Mouse (Mus musculus) thymus, postnatal 0 days (tissue): Measurements from ENCODE around the gene Astn2. TPM values are rescaled to one million over a fixed set of nuclear protein-coding genes. Genes with fewer than 3 reads are reported as not detected.
"Not testable (repeated sequence)": the region's sequence is repeated elsewhere in the genome, so short reads cannot be mapped to it uniquely, and the experiment has no call there.

ENCODE experiments used
- DNase-seq: peaks from one replicate; pipeline ENCODE4 v3.0.0-alpha.2; 2015; ENCODE audit warnings: low spot score
- polyA plus RNA-seq: library from polyadenylated mRNA; unstranded; fragments of >200 nt; fragmentation: Nextera tagmentation; extraction: Ambion mirVana; gene quantifications from 2 replicates; pipeline ENCODE4 v1.2.1, GENCODE M21; 2015

The Astn2 gene
- polyA plus RNA-seq, 1 experiment from 2014 or later = 0.20 TPM

DNA sequence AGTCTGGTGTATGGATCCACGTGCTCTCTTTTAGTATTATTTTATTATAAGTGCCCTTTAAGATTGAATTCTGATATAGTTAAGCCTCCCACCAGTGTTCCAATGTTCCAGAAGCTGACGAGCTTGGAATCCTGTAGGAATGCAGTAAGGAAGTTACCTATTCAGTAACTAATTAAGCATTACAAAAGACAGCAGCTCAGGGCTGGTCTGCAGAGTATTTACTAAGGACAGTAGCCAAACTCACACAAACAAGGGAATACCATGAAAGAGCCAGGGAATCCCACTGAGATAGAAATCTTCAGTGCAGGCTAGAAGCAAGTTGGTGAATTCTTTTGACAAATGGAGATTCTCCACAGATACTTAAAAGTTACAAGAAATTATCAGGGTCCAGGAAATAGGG lies 724.6 kb downstream of the Astn2 start:
- not testable (repeated sequence) for DNase-seq

DNA sequence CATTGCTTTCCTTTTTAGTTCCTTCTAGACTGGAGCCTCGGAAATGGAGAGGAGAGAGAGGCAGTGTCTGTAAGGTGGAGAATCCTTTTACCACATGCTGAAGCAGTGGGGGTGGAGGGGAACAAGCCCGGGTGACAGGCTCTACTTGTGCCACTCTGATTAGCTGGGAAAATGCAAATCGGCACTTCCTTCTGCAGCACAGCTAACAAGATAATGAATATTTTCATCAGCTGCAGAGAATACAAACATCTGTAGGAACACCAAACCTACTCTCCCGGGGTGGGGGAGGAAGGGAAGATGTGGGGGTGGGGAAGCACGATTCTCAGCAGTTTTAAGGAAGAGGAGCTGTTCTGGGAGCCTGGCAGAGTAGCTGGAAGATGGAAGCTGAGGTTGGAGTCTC lies 725.5 kb downstream of the Astn2 start:
- DNase-seq = no peak

DNA sequence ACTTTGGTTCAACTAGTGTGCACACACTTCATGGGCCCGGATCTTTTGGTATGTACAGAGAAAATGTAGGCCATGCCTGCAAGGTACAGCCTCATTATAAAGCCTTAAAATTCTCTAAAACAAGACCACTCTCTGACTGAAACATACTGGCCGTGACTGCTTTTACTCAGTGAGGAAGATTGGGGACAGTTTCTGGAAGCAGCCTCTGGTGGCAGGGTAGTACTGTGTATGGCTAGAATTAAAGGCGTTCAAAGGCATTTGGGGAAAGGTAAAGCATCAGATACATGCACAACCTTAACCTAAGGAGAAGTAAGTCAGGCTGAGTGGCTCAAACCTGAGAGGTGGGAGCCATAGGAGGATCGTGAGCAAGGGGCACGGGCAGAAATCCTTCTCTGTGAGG lies 725.9 kb downstream of the Astn2 start:
- DNase-seq = no peak

DNA sequence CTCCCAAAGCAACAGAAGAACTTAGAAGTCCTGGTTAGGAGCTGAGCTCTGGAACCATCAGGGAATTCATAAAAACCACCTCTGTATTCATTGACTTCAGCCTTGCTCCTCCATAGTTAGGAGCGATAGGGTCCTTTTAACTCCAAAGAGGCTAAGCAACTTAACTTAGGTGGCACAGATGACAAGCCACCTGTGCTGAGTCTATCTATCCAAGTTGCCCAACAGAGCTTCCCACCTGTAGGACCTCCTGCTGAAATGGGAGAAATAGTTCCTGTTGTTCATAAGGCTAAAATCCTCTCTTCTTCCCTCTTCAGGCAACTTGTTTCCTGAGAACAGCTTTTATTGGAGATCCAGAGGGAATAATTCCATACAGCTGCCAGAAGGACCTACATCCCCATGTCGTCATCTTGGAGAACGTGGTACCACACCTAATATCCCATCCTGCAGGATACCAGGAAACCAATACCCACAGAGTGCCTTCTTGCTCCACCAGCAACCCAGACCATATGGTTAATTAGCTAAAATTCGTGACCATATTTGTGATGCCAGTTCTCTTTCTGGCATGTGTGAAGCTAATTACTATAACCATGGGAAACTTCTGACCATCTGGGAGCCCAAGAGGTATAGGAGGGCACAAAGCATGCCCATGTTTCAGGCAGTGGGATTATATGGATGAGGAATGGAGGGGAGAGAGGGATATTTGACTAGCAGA lies 730.0 kb downstream of the Astn2 start:
- DNase-seq = no peak

DNA sequence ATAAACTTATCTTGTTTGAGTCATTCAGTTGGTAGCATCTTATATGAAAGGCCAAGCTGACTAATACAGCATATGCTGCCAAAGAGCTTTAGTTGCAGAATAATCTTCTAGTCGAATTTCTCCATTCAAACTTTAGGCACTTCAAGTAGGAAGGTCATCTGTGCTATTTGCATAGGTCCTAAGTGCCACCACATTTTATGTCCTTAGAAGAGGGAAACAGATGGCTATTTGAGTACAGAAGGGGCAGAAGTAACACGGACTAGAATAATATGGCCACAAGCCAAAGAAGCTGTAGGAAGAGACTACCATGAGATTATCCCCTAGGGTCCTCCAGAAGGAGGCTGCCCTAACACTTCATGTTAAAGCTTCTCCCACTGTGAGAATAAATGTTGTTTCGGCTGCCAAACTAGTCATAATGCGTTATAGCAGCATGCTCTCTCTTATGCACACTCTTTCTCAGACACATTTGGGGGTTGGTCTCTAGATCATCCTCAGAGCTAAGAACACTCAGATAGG lies 730.9 kb downstream of the Astn2 start:
- no peak for DNase-seq

DNA sequence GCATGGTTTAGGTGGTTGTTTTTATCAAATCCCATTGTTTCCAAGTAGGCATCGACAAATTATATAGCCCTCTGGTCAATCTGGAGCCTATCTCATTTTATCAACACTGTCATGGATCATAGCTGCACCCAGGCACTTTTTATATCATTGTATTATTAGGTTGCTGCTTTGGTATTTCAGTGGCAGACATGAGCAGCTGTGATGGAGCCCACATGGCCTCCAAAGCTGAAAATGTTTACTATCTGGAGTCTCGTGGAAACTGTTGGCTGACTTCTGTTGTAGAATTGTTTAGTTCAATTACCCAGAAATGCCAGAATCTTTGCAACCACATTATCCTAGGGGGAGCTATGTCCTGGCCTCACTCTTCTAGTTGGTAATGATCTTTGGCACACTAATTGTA lies 732.1 kb downstream of the Astn2 start:
- no peak for DNase-seq

DNA sequence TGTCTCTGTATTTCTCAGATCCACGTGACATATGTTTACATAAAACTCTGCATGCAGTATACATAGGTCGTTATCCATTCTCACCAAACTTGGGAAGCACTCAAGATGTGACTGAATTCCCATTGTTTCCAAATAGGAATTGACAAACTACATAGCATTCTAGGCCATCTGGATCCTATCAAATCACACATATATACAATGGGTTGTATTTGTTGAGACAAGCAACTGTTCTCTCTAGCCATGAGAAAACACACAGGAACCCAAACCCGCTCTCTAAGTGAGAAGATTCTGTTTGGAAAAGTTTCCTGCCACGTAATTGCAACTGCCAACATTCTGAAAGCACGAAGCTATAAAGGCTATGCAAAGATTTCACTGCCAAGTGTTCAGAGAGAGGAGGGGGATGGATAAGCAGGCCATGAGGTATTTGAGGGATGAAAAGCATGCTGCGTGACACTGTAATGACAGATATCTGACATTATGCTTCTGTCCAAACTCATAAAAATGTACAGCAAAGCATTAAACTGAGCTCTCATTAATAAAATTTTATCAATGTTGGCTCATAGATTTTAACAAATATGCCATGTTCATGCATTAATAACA lies 732.7 kb downstream of the Astn2 start:
- DNase-seq = no peak

DNA sequence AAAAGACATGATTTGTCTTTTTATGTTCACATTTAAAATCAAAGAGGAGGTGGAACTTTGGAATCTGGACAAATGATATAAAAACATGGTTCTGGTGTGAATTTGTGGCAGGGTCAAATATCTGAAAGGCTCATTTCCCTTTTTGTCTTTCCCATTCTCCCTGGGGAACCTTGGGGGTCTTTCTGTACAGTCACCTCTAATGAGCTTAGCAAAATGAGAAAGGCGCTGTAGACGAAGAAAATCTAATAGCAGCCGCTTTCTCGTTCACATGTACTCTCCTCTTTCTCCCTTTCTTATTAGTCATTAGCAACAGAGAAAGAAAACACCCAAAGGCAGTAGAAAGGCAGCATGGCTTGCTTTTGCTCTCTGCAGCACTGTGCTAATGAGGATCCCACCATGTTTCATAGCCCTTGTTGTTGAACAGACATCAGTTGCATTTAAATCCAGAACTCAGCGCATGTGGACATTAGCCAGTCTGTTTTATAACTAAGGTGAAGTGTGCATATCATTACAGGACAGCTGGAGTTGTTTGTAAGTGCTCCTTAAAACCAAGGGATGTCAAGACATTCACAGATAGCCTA lies 737.3 kb downstream of the Astn2 start:
- no peak for DNase-seq

DNA sequence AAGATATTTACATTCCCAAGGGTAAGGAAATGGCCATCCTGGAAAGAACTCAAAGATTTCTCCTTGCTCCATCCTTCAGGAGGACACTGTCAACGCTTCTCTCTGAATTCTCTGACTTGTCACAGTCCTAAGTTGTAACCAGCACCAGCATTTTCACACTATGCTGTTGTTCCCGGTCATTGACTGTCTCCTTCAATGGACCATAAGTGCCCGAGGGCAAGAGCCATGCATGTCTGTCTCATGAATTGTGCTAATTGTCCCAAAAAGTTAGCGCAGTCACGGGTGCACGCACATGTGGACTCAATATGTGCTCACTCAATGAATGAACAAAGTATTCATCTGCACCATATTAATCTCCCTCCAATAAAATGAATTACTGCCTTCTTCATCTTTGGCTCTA lies 741.2 kb downstream of the Astn2 start:
- DNase-seq = no peak

DNA sequence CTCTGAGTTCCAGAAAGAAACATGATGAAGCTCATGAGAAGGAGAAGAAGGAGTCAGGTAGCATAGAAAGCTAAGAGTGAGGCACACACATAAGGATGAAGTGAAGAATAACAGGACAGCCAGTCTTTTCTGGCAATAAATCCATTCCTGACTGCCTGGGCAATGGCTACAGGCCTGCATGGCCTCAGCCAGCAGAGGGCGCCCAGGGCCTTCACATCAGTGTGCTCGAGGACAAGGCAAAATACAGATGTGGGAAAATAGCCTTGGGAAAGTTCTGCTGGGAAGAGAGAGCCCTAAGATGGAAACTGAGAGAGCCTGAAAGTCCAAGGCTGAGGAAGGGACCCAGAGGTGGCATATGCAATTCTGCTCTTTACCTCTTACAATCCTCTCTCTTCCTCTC lies 749.7 kb downstream of the Astn2 start:
- peak; percentile 14 for DNase-seq

DNA sequence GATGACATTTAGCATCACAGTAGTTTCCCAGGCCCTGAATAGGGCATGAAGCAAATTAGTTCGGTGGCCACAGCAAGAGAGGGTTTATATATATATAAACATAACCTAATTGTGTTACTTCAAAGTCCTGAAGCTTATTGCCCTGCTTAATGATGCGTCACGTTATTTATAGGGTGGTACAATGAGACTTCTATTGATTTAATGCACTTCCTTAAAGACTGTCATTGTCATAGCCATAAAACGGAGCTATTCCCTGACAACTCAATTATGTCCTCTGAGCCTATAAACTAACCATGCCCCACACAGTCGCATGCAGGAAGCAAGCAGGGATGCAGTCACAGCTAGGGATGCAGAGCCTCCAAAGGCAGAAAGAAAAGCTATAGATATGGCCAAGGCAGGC lies 761.8 kb downstream of the Astn2 start:
- DNase-seq = no peak

DNA sequence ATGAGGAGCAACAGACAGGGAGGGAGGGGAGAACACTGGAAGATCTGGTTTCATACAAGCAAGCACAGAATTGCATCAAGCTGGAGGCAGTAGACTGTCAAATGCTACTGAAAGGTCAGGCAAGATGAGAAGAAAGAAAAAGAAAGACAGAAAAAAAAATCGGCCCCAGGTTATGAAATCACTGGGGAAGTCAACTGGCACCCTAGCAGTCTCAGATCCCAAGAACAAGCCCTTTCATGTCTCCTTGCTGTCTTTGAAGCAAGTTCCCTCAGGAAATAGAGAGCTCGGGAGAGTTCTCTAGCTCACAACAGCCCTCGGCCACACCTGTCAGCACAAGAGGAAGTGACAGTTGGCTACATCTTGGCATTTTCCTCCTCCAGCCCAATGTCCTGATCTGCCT lies 766.2 kb downstream of the Astn2 start:
- no peak for DNase-seq

DNA sequence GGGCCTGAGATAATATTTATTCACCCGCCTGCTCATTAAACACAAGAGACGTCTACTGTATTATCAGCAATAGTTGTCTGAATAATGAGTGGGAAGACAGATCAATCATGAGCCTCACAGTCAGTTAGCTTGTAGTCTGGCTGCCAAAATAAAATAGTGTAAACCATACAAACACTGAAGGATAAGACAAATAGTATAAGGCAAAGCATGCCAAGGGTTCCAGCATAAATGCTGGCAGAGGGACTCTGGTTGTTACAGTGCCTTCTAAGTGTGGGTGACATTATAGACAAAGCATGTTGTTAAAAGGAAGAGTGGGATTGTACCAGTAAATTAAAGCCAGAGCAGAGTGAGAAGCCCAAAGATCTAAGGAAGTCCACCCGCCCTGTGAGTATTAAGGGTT lies 784.3 kb downstream of the Astn2 start:
- DNase-seq = no peak

DNA sequence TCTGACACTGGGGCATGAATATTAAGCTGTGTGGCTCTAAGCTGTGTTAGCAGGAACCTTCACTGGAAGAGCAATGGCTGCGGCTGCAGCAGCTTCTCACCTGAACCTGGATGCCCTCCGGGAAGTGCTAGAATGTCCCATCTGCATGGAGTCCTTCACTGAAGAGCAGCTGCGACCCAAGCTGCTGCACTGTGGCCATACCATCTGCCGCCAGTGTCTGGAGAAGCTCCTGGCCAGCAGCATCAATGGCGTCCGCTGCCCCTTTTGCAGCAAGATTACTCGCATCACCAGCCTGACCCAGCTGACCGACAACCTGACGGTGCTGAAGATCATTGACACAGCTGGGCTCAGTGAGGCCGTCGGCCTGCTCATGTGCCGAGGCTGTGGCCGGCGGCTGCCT lies 791.3 kb downstream of the Astn2 start:
- DNase-seq = no peak

DNA sequence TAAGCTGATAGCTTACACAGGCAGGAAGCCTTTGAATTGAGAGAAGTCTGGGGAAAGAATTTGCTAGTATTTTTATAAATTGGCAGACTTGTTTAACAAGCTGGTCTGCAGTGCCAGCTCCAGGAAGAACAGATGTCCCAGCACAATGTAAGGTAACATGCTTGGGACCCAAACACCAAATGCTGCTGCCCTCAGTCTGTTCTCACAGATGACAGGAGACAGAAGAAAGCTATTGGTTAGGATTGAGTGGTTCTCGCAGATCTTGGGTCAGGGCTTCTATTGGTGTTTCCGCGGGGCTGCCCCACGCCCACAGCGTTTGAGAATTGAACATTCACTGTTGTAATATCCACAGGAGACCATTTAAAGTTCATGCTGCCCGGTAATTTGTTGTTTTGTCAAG lies 793.5 kb downstream of the Astn2 start:
- DNase-seq = no peak

DNA sequence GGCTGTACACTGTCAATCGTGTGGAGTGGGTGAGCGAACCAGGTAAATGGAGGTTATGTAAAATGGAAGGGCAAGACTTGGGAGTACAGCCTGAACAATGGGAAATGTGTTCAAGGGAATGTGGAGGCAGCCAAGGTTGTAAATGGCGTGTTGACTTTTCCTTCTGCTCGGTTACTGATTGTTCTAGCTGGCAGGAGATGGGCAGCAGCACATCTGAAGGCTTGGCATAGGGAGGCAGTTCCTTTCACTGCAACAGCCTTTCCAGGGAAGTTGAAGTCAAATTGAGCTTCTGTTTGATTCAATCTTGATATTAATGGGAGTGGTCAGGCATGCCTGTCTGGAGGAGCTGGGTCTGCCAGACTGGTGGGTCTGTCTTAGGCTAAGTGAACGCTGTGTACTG lies 794.1 kb downstream of the Astn2 start:
- no peak for DNase-seq

DNA sequence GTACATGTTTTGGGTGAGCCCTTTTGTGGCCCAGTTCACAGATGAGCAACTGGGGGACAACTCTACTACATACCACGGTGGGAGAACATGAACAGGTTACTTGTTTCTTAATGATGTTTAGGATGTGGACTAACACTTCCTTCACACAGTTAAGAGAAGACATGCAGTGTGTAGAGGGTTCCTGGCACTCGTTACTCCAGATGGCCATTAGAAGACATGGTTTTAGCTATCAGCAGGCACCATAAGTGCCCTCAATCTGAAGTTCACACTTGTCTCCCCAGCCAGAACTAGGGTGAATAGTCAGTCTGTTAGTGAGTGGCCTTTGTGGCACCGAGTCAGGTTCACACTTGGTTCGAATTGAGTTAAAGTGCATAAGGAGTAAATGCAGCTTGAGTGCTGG lies 796.3 kb downstream of the Astn2 start:
- no peak for DNase-seq

DNA sequence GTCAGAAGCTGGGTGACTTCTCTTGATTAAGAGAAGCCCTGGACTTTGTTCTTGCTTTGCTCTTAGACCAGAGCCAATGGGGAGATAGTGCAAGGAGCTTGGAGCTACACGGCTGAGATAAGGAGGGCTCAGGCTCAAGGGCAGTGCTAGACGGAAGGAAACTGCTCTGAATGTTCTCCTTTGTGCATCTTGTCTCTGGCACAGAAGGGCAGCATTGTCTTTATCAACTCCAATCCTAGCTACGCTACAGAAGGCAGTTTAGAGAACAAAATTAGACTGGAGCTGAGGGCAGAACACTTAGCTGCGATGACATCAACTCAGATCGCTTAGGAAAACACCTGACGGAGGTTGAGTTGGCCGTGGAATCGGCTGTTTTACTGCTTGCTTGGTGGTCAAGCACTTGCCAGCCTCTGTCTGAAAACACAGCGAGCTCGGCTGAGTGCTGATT lies 797.2 kb downstream of the Astn2 start:
- no peak for DNase-seq

DNA sequence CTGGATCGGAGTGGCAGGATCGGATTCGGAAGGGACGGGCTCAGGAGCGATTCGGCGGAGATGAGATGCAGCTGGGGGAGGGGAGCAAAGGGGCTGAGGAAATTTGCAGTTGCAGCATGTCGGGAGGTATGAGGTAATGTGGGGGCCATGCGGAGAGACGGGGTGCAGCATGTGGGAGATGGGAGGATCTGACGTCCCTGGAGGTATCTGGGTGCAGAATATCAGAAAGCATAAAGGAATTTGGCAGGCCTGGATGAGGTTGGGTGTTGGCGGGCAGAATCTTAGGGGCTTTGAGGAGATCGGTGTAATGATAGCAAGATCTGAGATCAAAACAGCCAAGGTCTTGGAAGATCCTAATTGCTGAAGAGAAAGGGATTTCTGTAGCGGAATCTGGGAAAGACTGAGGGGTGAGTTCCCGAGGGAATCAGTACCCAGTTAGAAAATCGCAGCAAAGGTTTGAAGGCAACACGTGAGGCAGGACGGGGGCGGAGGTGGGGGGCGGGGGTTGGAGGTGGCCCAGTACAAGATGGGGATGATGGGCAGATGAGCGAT lies 799.2 kb downstream of the Astn2 start:
- no peak for DNase-seq

DNA sequence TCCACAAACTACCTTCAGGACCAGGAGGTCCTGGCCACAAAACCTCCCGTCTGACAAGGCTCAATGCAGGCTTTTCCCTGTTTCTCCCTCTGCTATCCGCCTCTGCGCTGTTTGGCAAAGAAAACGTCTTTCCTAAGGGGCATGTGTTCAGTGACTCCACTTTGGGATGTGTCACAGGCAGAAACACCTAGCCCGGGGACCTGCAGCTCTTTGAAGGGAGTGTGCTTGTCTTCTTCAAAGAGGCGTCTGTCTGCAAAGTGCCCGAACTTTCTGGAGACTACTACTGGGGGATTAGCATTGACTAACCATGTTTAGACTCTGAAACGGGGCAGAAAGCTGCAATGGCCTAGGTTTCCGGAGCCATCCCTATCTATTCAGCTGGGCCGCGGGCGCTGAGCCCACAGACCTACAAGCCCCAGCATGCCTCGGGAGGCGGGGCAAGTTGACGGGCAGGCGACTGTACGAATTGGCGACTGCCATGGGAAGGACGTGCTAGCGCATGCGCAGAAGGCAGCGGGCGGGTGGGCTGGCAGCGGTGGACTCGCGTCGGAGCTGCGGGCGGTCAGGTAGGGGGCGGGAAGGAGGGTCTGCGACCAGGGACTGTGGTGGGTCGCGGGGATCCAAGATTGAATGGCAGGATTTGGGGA lies 799.8 kb downstream of the Astn2 start, which contains the start of gene Trim32:
TSS of gene Trim32 (plus strand) at position 483 of the 647 bp plus-strand sequence.
- DNase-seq = peak; percentile 97

DNA sequence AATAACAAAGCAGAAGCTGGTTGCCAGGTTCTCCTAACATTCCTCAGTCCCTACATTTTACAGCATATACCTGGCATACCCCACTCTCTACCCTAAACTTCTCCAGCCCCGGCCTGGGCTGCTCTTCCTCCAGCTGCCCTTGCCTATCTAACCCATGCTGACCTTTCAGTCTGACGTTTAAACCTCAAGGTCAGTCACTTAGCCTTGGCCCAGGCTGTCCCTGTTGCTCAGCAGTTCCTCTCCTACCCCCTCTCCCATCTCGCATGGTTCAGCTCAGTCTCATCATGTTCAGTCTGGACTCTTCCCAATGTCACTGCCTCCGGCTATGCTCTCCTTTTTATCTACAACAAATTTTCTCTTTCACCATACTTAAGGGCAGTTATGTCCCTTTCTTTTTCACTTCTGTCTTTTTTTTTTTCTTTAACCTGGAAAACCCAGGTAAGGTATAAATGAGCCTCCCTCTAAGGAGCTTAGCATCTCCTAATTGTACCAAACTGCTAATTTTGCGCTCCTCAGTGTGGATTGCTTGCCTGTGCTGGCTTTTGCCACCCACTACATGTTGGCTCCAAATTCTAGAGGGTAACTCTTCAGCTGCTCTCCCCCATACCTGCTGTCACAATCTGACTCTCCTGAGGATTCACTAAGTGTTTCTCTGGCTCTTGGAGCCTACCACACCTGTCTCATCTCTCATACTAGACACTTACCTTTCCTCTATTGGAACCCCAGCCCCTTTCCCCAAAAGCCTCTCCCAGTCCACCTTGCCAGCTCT lies 809.6 kb downstream of the Astn2 start:
- no peak for DNase-seq
